In the genomic region with DNA sequence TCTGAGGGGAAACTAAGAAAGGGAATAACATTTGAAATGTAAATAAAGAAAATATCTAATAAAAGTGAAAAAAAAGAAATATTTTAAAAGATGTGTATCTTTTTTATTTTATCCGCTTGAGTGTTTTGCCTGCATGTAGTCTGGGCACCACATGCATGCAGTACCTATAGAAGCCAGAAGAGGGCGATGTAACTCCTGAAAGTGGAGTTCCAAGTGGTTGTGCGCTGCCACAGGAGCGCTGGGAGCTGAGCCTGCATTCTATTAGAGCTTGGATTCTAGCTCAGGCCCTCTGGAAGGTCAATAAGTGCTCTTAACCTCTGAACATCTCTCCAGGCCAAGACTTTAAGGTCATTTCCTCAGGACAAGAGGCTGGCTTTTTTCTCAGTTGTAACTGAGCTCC, we compare ENCODE assay signal across 13 mouse cellular contexts. TPM values are rescaled to one million over a fixed set of nuclear protein-coding genes. Genes with fewer than 3 reads are reported as not detected.
A peak's percentile ranks its signal among the peaks of the same experiment; 100 is the strongest.
DNase-seq lines count a peak whose midpoint lies in the region; ATAC-seq and TF ChIP-seq lines count a peak whose summit lies in the region.
"Had no signal": no experiment of that assay in that cellular context is flagged by ENCODE, and none has a peak within 500 bp of the region (broad histone marks: within the 10 kb centered on the region; RNA-seq: fewer than 3 reads in every experiment).

No protein-coding gene starts in this region.

- H3K27ac ChIP-seq in layer of hippocampus, adult 2 months: no peak overlapping the region
- H3K27ac ChIP-seq: limb, embryonic 10.5 days; macrophage had no signal

- TF ChIP-seq CTCF in layer of hippocampus, adult 2 months (conservative IDR thresholded peaks at IDR 0.05): peak; percentile 66

- peak; percentile 45 for DNase-seq in CD4-positive, CD25-positive, alpha-beta regulatory T cell, adult 2 months (ENCODE audit: low read depth, low spot score)
- DNase-seq in layer of hippocampus, adult 2 months (ENCODE audit: low spot score in 2 of 2): no peak
- DNase-seq in layer of hippocampus, postnatal 14 days (ENCODE audit: low spot score in 2 of 2): no peak
- DNase-seq in B cell, adult 2 months: peak; percentile 20 to 25
- DNase-seq in induced T-regulatory cell, adult 2 months (ENCODE audit: low read depth): peak; percentile 58
- no peak for DNase-seq in gastrocnemius, postnatal 4 days (ENCODE audit: low spot score in 2 of 2)
- DNase-seq: right cerebral cortex, postnatal 14 days had no signal

- no peak for ATAC-seq in CD4-positive, CD25-positive, alpha-beta regulatory T cell, adult 4 months
- ATAC-seq in monocyte, adult 5-6 weeks (replicated peaks; ENCODE audit: insufficient number of reproducible peaks, low FRiP score, low TSS enrichment, poor library complexity, severe bottlenecking): no peak

- H3K4me3 ChIP-seq in layer of hippocampus, adult 2 months: no peak overlapping the region
- H3K4me3 ChIP-seq: limb, embryonic 10.5 days had no signal

RNA-seq across cellular contexts. Expression of gene Slc7a8, which starts 5.5 kb away (rescaled TPM):
- under 1 TPM in 1 of 2 experiments, not detected in 1; 0.14 TPM for polyA plus RNA-seq in CD4-positive, CD25-positive, alpha-beta regulatory T cell, adult 4 months (2017; shearing (Covaris generic))
- 10 to 100 TPM; 49.4 to 54.1 TPM for total RNA-seq in layer of hippocampus, adult 2 months (2021)
- 10 to 100 TPM; 66.1 to 66.2 TPM for total RNA-seq in layer of hippocampus, postnatal 14 days (2021)
- 1 to 10 TPM; 6.5 to 8.8 TPM for total RNA-seq in gastrocnemius, postnatal 4 days (2021)
- 2.8 to 7.0 TPM (median 4.5 TPM) in 3 replicates for total RNA-seq in monocyte, adult 5-6 weeks (2017)

RNA-seq across cellular contexts. Expression of gene Rnf212b, which starts 26.7 kb away (rescaled TPM):
- not detected for polyA plus RNA-seq in CD4-positive, CD25-positive, alpha-beta regulatory T cell, adult 4 months (2017; shearing (Covaris generic))
- not detected for total RNA-seq in layer of hippocampus, adult 2 months (2021)
- total RNA-seq in layer of hippocampus, postnatal 14 days (2021): not detected
- total RNA-seq in gastrocnemius, postnatal 4 days (2021): not detected
- not detected in 3 replicates for total RNA-seq in monocyte, adult 5-6 weeks (2017)
- total RNA-seq: heart, postnatal 36 days had no signal
- polyA plus RNA-seq: large intestine, adult 2 months; limb, embryonic 10.5 days; macrophage had no signal

Comparison
In these comparisons a context has a peak if more than half of its experiments do, and no peak if none do; other contexts are left out.
1. DNase-seq: peak in CD4-positive, CD25-positive, alpha-beta regulatory T cell, adult 2 months (single experiment), B cell, adult 2 months (2 of 2) and induced T-regulatory cell, adult 2 months (single experiment); none in layer of hippocampus, adult 2 months (0 of 2), layer of hippocampus, postnatal 14 days (0 of 2) and gastrocnemius, postnatal 4 days (0 of 2).